Mouse (Mus musculus) lung, adult 2 months (tissue): Measurements from ENCODE around the gene Ube4b. TPM values are rescaled to one million over a fixed set of nuclear protein-coding genes. Genes with fewer than 3 reads are reported as not detected.
"Not testable (repeated sequence)": the region's sequence is repeated elsewhere in the genome, so short reads cannot be mapped to it uniquely, and the experiment has no call there.

ENCODE experiments used
- DNase-seq: peaks from one replicate; pipeline ENCODE4 v3.0.0; 2022
- H3K4me1 ChIP-seq: fragments of 200-500 bp; 2 replicates; pipeline ENCODE4 v1.6.1; 2011; ENCODE audit warnings: low read length; ENCODE audit not compliant: control insufficient read depth, insufficient read depth
- H3K4me3 ChIP-seq: fragments of 200-500 bp; replicated peaks from 2 replicates; pipeline ENCODE3; 2011; ENCODE audit warnings: low read depth, mild to moderate bottlenecking, control low read depth, low read length; ENCODE audit errors: extremely low read depth
- CTCF ChIP-seq: fragments of 200-500 bp; IDR thresholded peaks from 2 replicates; pipeline ENCODE4 v1.5.1; 2011; ENCODE audit warnings: mild to moderate bottlenecking, low read length, control low read depth; ENCODE audit not compliant: insufficient read depth
- POLR2A ChIP-seq: fragments of 200-500 bp; IDR thresholded peaks from 2 replicates; pipeline ENCODE4 v1.6.1; 2011; ENCODE audit warnings: low read depth, mild to moderate bottlenecking, control low read depth, low read length, borderline replicate concordance; ENCODE audit errors: extremely low read depth
- WGBS: fragments of 180-500 bp; shearing (Covaris S2); methylation state at CpG from one replicate; pipeline ENCODE4 v1.1.7; 2018; 5-methylcytosine and 5-hydroxymethylcytosine counted together
- polyA plus RNA-seq: library from polyadenylated mRNA; depleted of rRNA; stranded (reverse); fragments of >200 nt; gene quantifications from 2 replicates; pipeline ENCODE4 v1.2.3, GENCODE M21; 2012

Gene Ube4b
- polyA plus RNA-seq, 1 experiment: 53.3 TPM

DNA sequence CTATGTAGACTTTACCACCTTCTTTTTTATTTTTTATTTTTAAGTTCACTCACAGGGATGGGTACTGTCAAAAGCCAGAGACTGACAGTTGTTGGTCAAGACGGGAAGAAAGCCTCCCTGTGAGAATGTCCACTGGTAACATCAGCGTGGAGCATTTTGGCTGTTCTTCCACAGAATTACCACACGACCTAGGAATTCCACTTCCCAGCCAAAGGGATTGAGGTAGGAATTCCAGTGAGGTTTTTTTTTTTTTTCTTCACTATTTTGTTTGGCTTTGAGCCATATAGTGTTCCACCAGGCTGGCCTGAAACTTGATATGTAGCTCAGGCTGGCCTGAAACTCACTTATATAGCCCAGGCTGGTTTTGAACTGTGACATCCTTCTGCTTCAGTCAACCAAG, 15.9 kb upstream of the Ube4b start:
- Histone ChIP-seq H3K4me3 (no peak overlapping the region), H3K4me1 (peaks cover 2% of the 10 kb centered on the region; the same call in 1 of the 2 replicates)
- no peak for DNase-seq
- 34% methylated on average over 3 of the region's 3 CpGs for WGBS
- TF ChIP-seq CTCF (no peak), POLR2A (no peak)

DNA sequence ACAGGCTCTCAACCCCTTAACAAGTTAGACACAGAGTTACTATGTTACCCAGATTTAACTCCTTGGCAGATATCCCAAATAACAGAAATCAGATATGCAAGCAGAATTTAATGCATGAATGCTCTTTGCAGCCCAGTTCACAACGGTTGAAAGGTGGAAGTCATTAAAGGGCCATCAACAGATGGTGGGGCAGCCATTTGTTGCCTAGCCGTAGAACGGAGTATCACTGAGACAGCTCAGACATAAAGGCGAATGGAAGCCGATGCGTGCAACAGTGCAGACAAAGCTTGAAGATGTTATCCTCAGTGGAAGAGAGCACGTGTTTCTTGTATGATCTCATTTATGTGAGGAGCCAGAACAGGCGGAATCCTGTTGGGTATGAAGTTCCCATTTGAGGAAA, 14.0 kb upstream of the Ube4b start:
- H3K4me3 ChIP-seq: no peak overlapping the region
- WGBS: 68% methylated on average over 8 of the region's 8 CpGs
- TF ChIP-seq CTCF: no peak
- no peak for TF ChIP-seq POLR2A
- H3K4me1 ChIP-seq: peaks cover 2% of the 10 kb centered on the region; the same call in 1 of the 2 replicates
- DNase-seq: no peak

DNA sequence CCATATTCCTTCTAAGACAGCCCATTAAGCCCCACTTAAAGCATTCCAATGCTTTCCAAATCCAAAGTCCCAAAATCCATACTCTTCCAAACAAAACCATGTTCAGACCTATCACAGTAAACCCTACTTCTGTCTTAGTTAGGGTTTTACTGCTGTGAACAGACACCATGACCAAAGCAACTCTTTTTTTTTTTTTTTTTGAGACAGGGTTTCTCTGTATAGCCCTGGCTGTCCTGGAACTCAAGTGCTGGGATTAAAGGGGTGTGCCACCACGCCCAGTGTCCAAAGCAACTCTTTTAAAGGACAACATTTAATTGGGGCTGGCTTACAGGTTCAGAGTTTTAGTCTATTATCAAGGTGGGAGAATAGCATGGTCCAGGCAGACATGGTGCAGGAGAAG, 5.3 kb upstream of the Ube4b start:
- not testable (repeated sequence) for H3K4me3 ChIP-seq, DNase-seq, H3K4me1 ChIP-seq
- WGBS: 82% methylated on average over 1 of the region's 1 CpGs

DNA sequence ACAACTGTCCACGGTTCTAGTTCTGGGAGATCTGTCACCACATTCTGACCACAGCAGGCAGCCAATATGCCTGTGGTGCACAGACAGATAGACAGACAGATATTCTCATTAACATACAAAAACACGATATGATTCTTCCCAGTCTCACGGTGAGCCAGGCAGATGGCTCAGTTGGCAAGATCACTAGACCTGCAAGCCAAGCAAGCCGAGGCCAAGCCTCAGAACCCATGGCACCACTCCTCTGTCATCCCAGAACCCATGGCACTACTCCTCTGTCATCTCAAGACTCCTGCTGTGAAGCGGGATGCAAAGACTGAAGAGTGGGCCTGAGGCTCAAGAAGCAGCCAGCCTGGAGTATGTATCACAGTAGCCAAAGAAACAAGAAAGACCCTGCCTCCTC, 3.0 kb upstream of the Ube4b start:
- peaks cover under 1% of the 10 kb centered on the region; the same call in 1 of the 2 replicates for H3K4me1 ChIP-seq
- no peak overlapping the region for H3K4me3 ChIP-seq
- TF ChIP-seq CTCF: no peak
- WGBS: 85% methylated on average over 5 of the region's 5 CpGs
- DNase-seq: no peak

DNA sequence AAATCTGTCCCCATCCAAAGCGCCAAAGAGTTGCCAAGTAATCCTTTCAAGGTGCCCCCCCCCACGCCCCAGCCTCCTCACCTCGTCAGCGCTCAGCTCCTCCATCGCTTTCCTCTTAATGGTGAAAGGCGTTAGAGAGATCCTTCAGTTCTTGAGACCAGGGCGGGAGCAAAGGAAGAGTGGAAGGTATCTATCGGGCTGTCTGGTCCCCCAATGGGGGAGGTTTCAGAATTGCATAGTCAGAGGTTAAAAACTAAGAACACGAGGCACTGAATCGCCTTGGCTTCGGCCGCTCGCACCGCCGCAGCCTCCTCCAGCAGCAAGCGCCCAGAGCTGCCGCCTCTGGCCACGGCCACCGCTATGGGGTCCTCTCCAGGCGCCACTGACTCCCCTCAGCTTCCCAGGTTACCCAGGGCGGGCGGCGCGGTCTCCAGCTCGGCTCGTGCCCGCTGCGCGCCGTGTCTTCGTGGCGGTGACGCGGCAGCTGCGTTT, 702 bp downstream of the Ube4b start:
- DNase-seq: no peak
- Histone ChIP-seq H3K4me3 (peak overlapping the region; percentile 97), H3K4me1 (peaks cover 5% of the 10 kb centered on the region)
- TF ChIP-seq POLR2A: no peak
- TF ChIP-seq CTCF: no peak
- under 1% methylated on average over 35 of the region's 35 CpGs for WGBS

DNA sequence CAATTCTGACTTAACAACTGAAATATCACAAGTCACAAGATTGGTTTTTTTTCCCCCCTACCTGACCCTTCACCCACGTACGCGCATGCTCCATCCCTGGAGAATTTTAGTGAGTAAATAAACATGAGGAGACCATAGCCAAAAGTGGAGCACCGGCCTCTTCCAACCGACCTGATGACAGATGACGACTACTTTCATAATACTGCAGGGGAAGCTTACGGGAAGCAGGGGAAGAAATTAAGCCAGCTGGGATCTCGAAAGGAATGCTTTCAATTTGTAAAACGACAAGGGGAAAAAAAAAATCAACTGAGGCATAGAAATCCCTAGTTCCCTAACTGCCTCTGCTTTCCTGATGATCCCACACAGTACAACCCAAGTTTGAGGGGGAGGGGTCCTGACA, 1.8 kb downstream of the Ube4b start:
- H3K4me1 ChIP-seq: peaks cover 5% of the 10 kb centered on the region
- peak overlapping the region; percentile 24 for H3K4me3 ChIP-seq
- 8% methylated on average over 9 of the region's 9 CpGs for WGBS
- no peak for TF ChIP-seq POLR2A
- no peak for TF ChIP-seq CTCF
- DNase-seq: no peak

DNA sequence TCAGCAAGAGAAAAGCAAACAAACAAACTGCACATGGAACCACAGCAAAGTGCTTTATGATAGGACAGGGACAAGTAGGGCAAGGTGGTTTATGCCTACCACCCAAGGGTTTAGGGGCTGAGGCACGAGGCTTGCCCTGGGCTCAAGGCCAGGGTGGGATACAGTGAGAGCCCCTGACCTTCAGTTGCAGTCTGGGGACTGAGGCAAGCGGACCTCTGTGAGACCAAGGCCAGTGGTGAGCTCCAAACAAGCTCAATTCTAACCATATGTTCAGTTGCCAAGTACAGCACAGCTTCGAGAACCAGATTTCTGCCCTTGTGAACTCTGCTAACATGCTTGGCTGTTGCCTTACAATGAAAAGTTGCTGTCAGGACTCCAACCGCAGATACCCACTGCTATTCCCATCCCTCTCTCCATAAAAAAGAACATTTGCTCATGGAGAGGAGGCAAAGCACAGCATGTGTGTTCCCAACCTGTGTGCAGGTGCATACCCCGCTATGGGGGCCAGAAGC, 8.6 kb downstream of the Ube4b start:
- TF ChIP-seq POLR2A (no peak), CTCF (no peak)
- H3K4me1 ChIP-seq: peaks cover 17% of the 10 kb centered on the region
- WGBS: 73% methylated on average over 5 of the region's 5 CpGs
- H3K4me3 ChIP-seq: no peak overlapping the region
- no peak for DNase-seq

DNA sequence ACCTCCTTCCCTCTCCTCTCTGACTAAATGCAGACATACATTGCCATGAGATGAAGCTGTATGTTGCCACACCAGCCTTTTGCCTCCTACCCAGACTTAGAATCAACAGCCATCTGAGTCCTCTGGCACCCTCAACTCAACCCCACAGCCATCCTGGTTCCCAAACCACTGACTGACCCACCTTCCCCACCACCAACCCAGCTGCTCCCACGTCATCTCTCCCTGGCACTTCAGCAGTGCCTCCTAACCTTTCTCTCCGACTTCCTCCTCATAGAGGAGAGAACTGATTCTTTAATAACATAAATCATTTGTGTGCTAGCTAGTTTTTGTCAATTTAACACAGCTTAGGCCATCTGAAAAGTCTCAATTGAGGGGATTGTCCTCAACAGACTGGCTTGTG, 9.6 kb downstream of the Ube4b start:
- H3K4me1 ChIP-seq: peaks cover 16% of the 10 kb centered on the region
- no peak overlapping the region for H3K4me3 ChIP-seq
- TF ChIP-seq CTCF (no peak), POLR2A (no peak)
- no peak for DNase-seq
- 70% methylated on average over 2 of the region's 2 CpGs for WGBS

DNA sequence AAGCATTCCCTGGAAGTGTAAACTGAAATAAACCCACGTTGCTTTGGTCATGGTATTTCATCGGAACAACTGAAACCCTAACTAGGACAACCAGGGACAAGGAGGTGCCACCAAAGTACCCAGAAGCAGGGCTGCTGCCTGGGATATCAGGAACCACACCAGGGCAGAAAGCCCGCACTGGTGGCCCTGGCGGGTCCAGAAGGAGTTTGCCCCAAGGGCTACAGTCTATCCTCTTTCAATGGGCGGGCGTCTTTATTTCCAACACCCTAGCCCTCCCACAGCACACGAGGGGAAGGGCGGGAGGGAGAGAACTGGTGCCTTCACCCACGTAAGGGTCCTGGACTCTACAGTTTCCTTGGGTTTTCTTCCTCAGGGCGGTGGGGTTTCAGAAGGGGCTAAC, 10.1 kb downstream of the Ube4b start:
- DNase-seq: no peak
- H3K4me1 ChIP-seq: peaks cover 16% of the 10 kb centered on the region
- no peak overlapping the region for H3K4me3 ChIP-seq
- TF ChIP-seq CTCF (no peak), POLR2A (no peak)
- WGBS: 69% methylated on average over 10 of the region's 10 CpGs

DNA sequence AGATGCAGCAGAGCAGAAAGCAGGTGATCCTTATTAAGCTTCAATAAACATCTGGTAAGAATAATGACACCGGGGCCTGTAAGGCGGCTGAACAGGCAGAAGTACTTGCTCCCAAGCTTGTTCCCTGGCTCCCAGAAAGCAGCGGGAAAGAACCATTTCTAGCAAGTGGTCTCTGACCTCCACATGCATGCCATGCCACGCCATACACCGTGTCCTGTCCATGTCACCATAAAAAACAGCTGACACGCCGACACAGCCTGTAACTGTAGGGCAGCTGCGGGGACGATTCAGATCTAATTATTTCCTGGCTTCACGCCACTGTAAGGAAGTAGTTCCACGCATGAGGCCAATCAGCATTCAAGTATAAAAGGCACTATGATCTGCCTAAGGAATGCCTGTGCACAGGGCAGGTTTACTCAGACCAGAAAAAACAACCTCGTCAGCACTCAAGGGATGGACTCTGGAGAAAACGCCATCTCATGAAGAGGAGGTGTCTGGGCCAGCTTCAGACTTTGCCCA, 10.8 kb downstream of the Ube4b start:
- Histone ChIP-seq H3K4me1 (peaks cover 16% of the 10 kb centered on the region), H3K4me3 (no peak overlapping the region)
- TF ChIP-seq POLR2A (no peak), CTCF (no peak)
- DNase-seq: no peak
- WGBS: 28% methylated on average over 13 of the region's 13 CpGs
